Mouse (Mus musculus): Measurements from ENCODE around the gene Atg10. TPM values are rescaled to one million over a fixed set of nuclear protein-coding genes. Genes with fewer than 3 reads are reported as not detected.
"Not testable (repeated sequence)": the region's sequence is repeated elsewhere in the genome, so short reads cannot be mapped to it uniquely, and the experiment has no call there.

The Atg10 gene
- total RNA-seq (2014; rRNA removed; ENCODE audit: low replicate concordance): 6.7 and 24.7 TPM in 2 replicates
- 41.8 and 44.3 TPM in 2 replicates for polyA plus RNA-seq (2015; fragmentation: Nextera tagmentation; extraction: Ambion mirVana)

GRCm38 (mm10) chr13:91223587-91224437 is at the start of gene Atg10:
Gene Atg10 (minus strand): TSS chr13:91223968.
- DNase-seq (ENCODE audit: low spot score) (peak; percentile 81), ATAC-seq (ENCODE audit: insufficient read depth, low read depth) (peak; percentile 97)
- WGBS: under 1% methylated on average over 55 of the region's 55 CpGs
- no peaks in the 10 kb centered on the region for H3K9me3 ChIP-seq (replicated peaks; ENCODE audit: control insufficient read depth, low read length)
- peak within 1 kb of the TSS; percentile 83 for H3K9ac ChIP-seq (replicated peaks; ENCODE audit: low read depth, low read length)
- no peaks in the 10 kb centered on the region for H3K4me1 ChIP-seq (ENCODE audit: control insufficient read depth, insufficient read depth)
- peak within 1 kb of the TSS; percentile 67 for H3K4me3 ChIP-seq (ENCODE audit: low read depth, low read length)
- peak within 1 kb of the TSS; percentile 96 for H3K27ac ChIP-seq (ENCODE audit: low read depth)
- H3K4me2 ChIP-seq (ENCODE audit: low read depth, low read length): peak within 1 kb of the TSS; percentile 60
- H3K27me3 ChIP-seq (ENCODE audit: control insufficient read depth, insufficient read depth, low read length): no peaks in the 10 kb centered on the region
- H3K36me3 ChIP-seq (replicated peaks; ENCODE audit: control insufficient read depth, insufficient read depth, low read length): no peaks in the 10 kb centered on the region
- TF ChIP-seq CTCF (IDR thresholded peaks at IDR 0.05; ENCODE audit: low read depth): no peak
- TF ChIP-seq EP300 (IDR thresholded peaks at IDR 0.05; ENCODE audit: low read depth): peak; percentile 16; the same call in 1 of the 2 replicates

- no peak overlapping the region for H3K27ac ChIP-seq (ENCODE audit: low read depth)
- TF ChIP-seq CTCF (IDR thresholded peaks at IDR 0.05; ENCODE audit: low read depth) (no peak), EP300 (IDR thresholded peaks at IDR 0.05; ENCODE audit: low read depth) (no peak)
- H3K27me3 ChIP-seq (ENCODE audit: control insufficient read depth, insufficient read depth, low read length): no peaks in the 10 kb centered on the region
- H3K4me1 ChIP-seq (ENCODE audit: control insufficient read depth, insufficient read depth): no peaks in the 10 kb centered on the region
- no peak for ATAC-seq (ENCODE audit: insufficient read depth, low read depth)
- no peak for DNase-seq (ENCODE audit: low spot score)
- H3K4me2 ChIP-seq (ENCODE audit: low read depth, low read length): no peak overlapping the region
- no peaks in the 10 kb centered on the region for H3K9me3 ChIP-seq (replicated peaks; ENCODE audit: control insufficient read depth, low read length)
- H3K9ac ChIP-seq (replicated peaks; ENCODE audit: low read depth, low read length): no peak overlapping the region
- 87% methylated on average over 3 of the region's 3 CpGs for WGBS
- H3K36me3 ChIP-seq (replicated peaks; ENCODE audit: control insufficient read depth, insufficient read depth, low read length): no peaks in the 10 kb centered on the region
- no peak overlapping the region for H3K4me3 ChIP-seq (ENCODE audit: low read depth, low read length)
Observed at GRCm38 (mm10) chr13:91252406-91252805, 28.6 kb upstream of the Atg10 start.

DNA sequence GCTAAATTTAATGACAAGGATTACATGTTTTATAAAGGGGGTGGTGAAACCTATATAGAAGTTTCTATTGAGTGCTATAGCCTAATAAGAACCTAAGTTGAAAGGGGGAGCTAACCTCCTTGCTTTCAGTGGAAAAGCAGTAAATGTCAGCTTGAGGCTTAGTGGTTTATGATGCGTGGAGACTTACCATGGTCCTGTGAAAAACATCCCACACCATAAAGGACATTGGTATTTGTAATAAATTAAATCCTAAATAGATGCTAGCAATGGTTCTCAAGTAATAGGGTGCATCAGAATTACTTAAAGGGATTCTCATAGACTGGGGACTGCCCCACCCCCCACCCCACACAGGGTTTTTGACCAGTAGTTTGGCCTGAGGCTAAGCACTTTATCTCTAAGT is 27.9 kb upstream of the Atg10 start:
- WGBS: 77% methylated on average over 1 of the region's 1 CpGs
- H3K4me1 ChIP-seq (ENCODE audit: control insufficient read depth, insufficient read depth): no peaks in the 10 kb centered on the region
- no peak for DNase-seq (ENCODE audit: low spot score)
- no peak for ATAC-seq (ENCODE audit: insufficient read depth, low read depth)
- no peak overlapping the region for H3K27ac ChIP-seq (ENCODE audit: low read depth)
- no peaks in the 10 kb centered on the region for H3K36me3 ChIP-seq (replicated peaks; ENCODE audit: control insufficient read depth, insufficient read depth, low read length)
- H3K9ac ChIP-seq (replicated peaks; ENCODE audit: low read depth, low read length): no peak overlapping the region
- no peak overlapping the region for H3K4me2 ChIP-seq (ENCODE audit: low read depth, low read length)
- H3K4me3 ChIP-seq (ENCODE audit: low read depth, low read length): no peak overlapping the region
- H3K9me3 ChIP-seq (replicated peaks; ENCODE audit: control insufficient read depth, low read length): no peaks in the 10 kb centered on the region
- no peak for TF ChIP-seq CTCF (IDR thresholded peaks at IDR 0.05; ENCODE audit: low read depth)
- no peak for TF ChIP-seq EP300 (IDR thresholded peaks at IDR 0.05; ENCODE audit: low read depth)
- no peaks in the 10 kb centered on the region for H3K27me3 ChIP-seq (ENCODE audit: control insufficient read depth, insufficient read depth, low read length)

- WGBS: 84% methylated on average over 2 of the region's 2 CpGs
- H3K36me3 ChIP-seq (replicated peaks; ENCODE audit: control insufficient read depth, insufficient read depth, low read length); H3K4me3 ChIP-seq (ENCODE audit: low read depth, low read length); ATAC-seq (ENCODE audit: insufficient read depth, low read depth); H3K9me3 ChIP-seq (replicated peaks; ENCODE audit: control insufficient read depth, low read length); DNase-seq (ENCODE audit: low spot score); H3K4me1 ChIP-seq (ENCODE audit: control insufficient read depth, insufficient read depth); H3K27me3 ChIP-seq (ENCODE audit: control insufficient read depth, insufficient read depth, low read length); H3K4me2 ChIP-seq (ENCODE audit: low read depth, low read length); H3K27ac ChIP-seq (ENCODE audit: low read depth); H3K9ac ChIP-seq (replicated peaks; ENCODE audit: low read depth, low read length): not testable (repeated sequence)
Observed at GRCm38 (mm10) chr13:91250050-91250449, 26.3 kb upstream of the Atg10 start.

- Histone ChIP-seq H3K4me2 (ENCODE audit: low read depth, low read length) (no peak overlapping the region), H3K4me1 (ENCODE audit: control insufficient read depth, insufficient read depth) (no peaks in the 10 kb centered on the region), H3K27me3 (ENCODE audit: control insufficient read depth, insufficient read depth, low read length) (no peaks in the 10 kb centered on the region), H3K9ac (replicated peaks; ENCODE audit: low read depth, low read length) (no peak overlapping the region), H3K4me3 (ENCODE audit: low read depth, low read length) (no peak overlapping the region), H3K36me3 (replicated peaks; ENCODE audit: control insufficient read depth, insufficient read depth, low read length) (no peaks in the 10 kb centered on the region), H3K27ac (ENCODE audit: low read depth) (no peak overlapping the region), H3K9me3 (replicated peaks; ENCODE audit: control insufficient read depth, low read length) (no peaks in the 10 kb centered on the region)
- ATAC-seq (ENCODE audit: insufficient read depth, low read depth) (no peak), DNase-seq (ENCODE audit: low spot score) (no peak)
- no peak for TF ChIP-seq CTCF (IDR thresholded peaks at IDR 0.05; ENCODE audit: low read depth)
- no peak for TF ChIP-seq EP300 (IDR thresholded peaks at IDR 0.05; ENCODE audit: low read depth)
- 27% methylated on average over 2 of the region's 2 CpGs for WGBS
Observed at GRCm38 (mm10) chr13:91246472-91246871, 22.7 kb upstream of the Atg10 start.

Data from heart, postnatal 0 days (tissue).